Mouse (Mus musculus): ENCODE data around the gene Neurod1. TPM values are rescaled to one million over a fixed set of nuclear protein-coding genes. Genes with fewer than 3 reads are reported as not detected.

Neurod1 gene
- not detected in 2 replicates for polyA plus RNA-seq (2015; fragmentation: Nextera tagmentation; extraction: Ambion mirVana)

GRCm38 (mm10) chr2:79456575-79457349, at the start of gene Neurod1, which contains the start of gene Cerkl:
Neurod1 (minus strand) TSS chr2:79456751.
Cerkl (minus strand) TSS chr2:79456785.
- no peak within 1 kb of the TSS for H3K27ac ChIP-seq (ENCODE audit: low read depth)
- DNase-seq (no peak), ATAC-seq (no peak)
- no peak within 1 kb of the TSS for H3K4me3 ChIP-seq (ENCODE audit: low read depth, low read length)
- no peak within 1 kb of the TSS for H3K9ac ChIP-seq (replicated peaks)
- 0 out of 2 replicates have a peak within 1 kb of the TSS, but pooled peaks have one; percentile 22 for H3K4me2 ChIP-seq (ENCODE audit: low read depth, low read length)
- no peaks in the 10 kb centered on the region for H3K9me3 ChIP-seq (ENCODE audit: low read length)
- no peaks in the 10 kb centered on the region for H3K36me3 ChIP-seq (replicated peaks; ENCODE audit: insufficient read depth, low read length)
- TF ChIP-seq CTCF (IDR thresholded peaks at IDR 0.05; ENCODE audit: low read depth) (no peak), EP300 (IDR thresholded peaks at IDR 0.05; ENCODE audit: low read depth) (no peak)
- 1% methylated on average over 41 of the region's 42 CpGs for WGBS (ENCODE audit: insufficient replicate concordance)
- H3K4me1 ChIP-seq (ENCODE audit: insufficient read depth), result peaks cover 5% of the 10 kb centered on the region; the same call in 1 of the 2 replicates
- H3K27me3 ChIP-seq (ENCODE audit: insufficient read depth, low read length), result peaks cover 70% of the 10 kb centered on the region

GRCm38 (mm10) chr2:79498990-79499755, 42.6 kb upstream of the Neurod1 start:
- H3K9me3 ChIP-seq (ENCODE audit: low read length), result no peaks in the 10 kb centered on the region
- WGBS (ENCODE audit: insufficient replicate concordance), result 19% methylated on average over 10 of the region's 10 CpGs
- no peaks in the 10 kb centered on the region for H3K27me3 ChIP-seq (ENCODE audit: insufficient read depth, low read length)
- no peak overlapping the region for H3K9ac ChIP-seq (replicated peaks)
- H3K4me3 ChIP-seq (ENCODE audit: low read depth, low read length), result no peak overlapping the region
- TF ChIP-seq EP300 (IDR thresholded peaks at IDR 0.05; ENCODE audit: low read depth) (no peak), CTCF (IDR thresholded peaks at IDR 0.05; ENCODE audit: low read depth) (peak; percentile 85)
- H3K36me3 ChIP-seq (replicated peaks; ENCODE audit: insufficient read depth, low read length), result no peaks in the 10 kb centered on the region
- H3K4me1 ChIP-seq (ENCODE audit: insufficient read depth), result no peaks in the 10 kb centered on the region
- ATAC-seq (peak; percentile 53), DNase-seq (peak; percentile 74)
- H3K4me2 ChIP-seq (ENCODE audit: low read depth, low read length), result no peak overlapping the region
- no peak overlapping the region for H3K27ac ChIP-seq (ENCODE audit: low read depth)

- no peaks in the 10 kb centered on the region for H3K9me3 ChIP-seq (ENCODE audit: low read length)
- no peak overlapping the region for H3K27ac ChIP-seq (ENCODE audit: low read depth)
- WGBS (ENCODE audit: insufficient replicate concordance), result 71% methylated on average over 3 of the region's 3 CpGs
- H3K4me2 ChIP-seq (ENCODE audit: low read depth, low read length), result no peak overlapping the region
- no peak overlapping the region for H3K4me3 ChIP-seq (ENCODE audit: low read depth, low read length)
- H3K4me1 ChIP-seq (ENCODE audit: insufficient read depth), result no peaks in the 10 kb centered on the region
- ATAC-seq, result no peak
- TF ChIP-seq EP300 (IDR thresholded peaks at IDR 0.05; ENCODE audit: low read depth), result no peak
- no peak for TF ChIP-seq CTCF (IDR thresholded peaks at IDR 0.05; ENCODE audit: low read depth)
- no peaks in the 10 kb centered on the region for H3K36me3 ChIP-seq (replicated peaks; ENCODE audit: insufficient read depth, low read length)
- DNase-seq, result no peak
- no peaks in the 10 kb centered on the region for H3K27me3 ChIP-seq (ENCODE audit: insufficient read depth, low read length)
- no peak overlapping the region for H3K9ac ChIP-seq (replicated peaks)
Measured at GRCm38 (mm10) chr2:79485127-79485526, 28.6 kb upstream of the Neurod1 start.

- no peak for ATAC-seq
- H3K9me3 ChIP-seq (ENCODE audit: low read length), result no peaks in the 10 kb centered on the region
- H3K36me3 ChIP-seq (replicated peaks; ENCODE audit: insufficient read depth, low read length), result no peaks in the 10 kb centered on the region
- DNase-seq, result no peak
- no peak overlapping the region for H3K4me3 ChIP-seq (ENCODE audit: low read depth, low read length)
- H3K27me3 ChIP-seq (ENCODE audit: insufficient read depth, low read length), result no peaks in the 10 kb centered on the region
- H3K27ac ChIP-seq (ENCODE audit: low read depth), result no peak overlapping the region
- no peak for TF ChIP-seq EP300 (IDR thresholded peaks at IDR 0.05; ENCODE audit: low read depth)
- TF ChIP-seq CTCF (IDR thresholded peaks at IDR 0.05; ENCODE audit: low read depth), result no peak
- 71% methylated on average over 2 of the region's 2 CpGs for WGBS (ENCODE audit: insufficient replicate concordance)
- H3K4me1 ChIP-seq (ENCODE audit: insufficient read depth), result no peaks in the 10 kb centered on the region
- H3K4me2 ChIP-seq (ENCODE audit: low read depth, low read length), result no peak overlapping the region
- H3K9ac ChIP-seq (replicated peaks), result no peak overlapping the region
Measured at GRCm38 (mm10) chr2:79482511-79482910, 26.0 kb upstream of the Neurod1 start.

- Histone ChIP-seq H3K36me3 (replicated peaks; ENCODE audit: insufficient read depth, low read length) (no peaks in the 10 kb centered on the region), H3K9ac (replicated peaks) (no peak overlapping the region), H3K27ac (ENCODE audit: low read depth) (no peak overlapping the region), H3K27me3 (ENCODE audit: insufficient read depth, low read length) (peaks cover 32% of the 10 kb centered on the region), H3K9me3 (ENCODE audit: low read length) (no peaks in the 10 kb centered on the region), H3K4me3 (ENCODE audit: low read depth, low read length) (no peak overlapping the region), H3K4me2 (ENCODE audit: low read depth, low read length) (no peak overlapping the region), H3K4me1 (ENCODE audit: insufficient read depth) (no peaks in the 10 kb centered on the region)
- DNase-seq (no peak), ATAC-seq (no peak)
- no peak for TF ChIP-seq EP300 (IDR thresholded peaks at IDR 0.05; ENCODE audit: low read depth)
- no peak for TF ChIP-seq CTCF (IDR thresholded peaks at IDR 0.05; ENCODE audit: low read depth)
- 71% methylated on average over 4 of the region's 4 CpGs for WGBS (ENCODE audit: insufficient replicate concordance)
Measured at GRCm38 (mm10) chr2:79462411-79462810, 5.9 kb upstream of the Neurod1 start.

GRCm38 (mm10) chr2:79461861-79462260, 5.3 kb upstream of the Neurod1 start:
- Histone ChIP-seq H3K9me3 (ENCODE audit: low read length) (no peaks in the 10 kb centered on the region), H3K9ac (replicated peaks) (no peak overlapping the region), H3K27me3 (ENCODE audit: insufficient read depth, low read length) (peaks cover 38% of the 10 kb centered on the region), H3K4me1 (ENCODE audit: insufficient read depth) (peaks cover under 1% of the 10 kb centered on the region; the same call in 1 of the 2 replicates), H3K36me3 (replicated peaks; ENCODE audit: insufficient read depth, low read length) (no peaks in the 10 kb centered on the region), H3K4me3 (ENCODE audit: low read depth, low read length) (no peak overlapping the region), H3K4me2 (ENCODE audit: low read depth, low read length) (no peak overlapping the region), H3K27ac (ENCODE audit: low read depth) (no peak overlapping the region)
- no peak for TF ChIP-seq CTCF (IDR thresholded peaks at IDR 0.05; ENCODE audit: low read depth)
- TF ChIP-seq EP300 (IDR thresholded peaks at IDR 0.05; ENCODE audit: low read depth), result no peak
- 74% methylated on average over 2 of the region's 2 CpGs for WGBS (ENCODE audit: insufficient replicate concordance)
- no peak for ATAC-seq
- no peak for DNase-seq
